Mouse (Mus musculus): Measurements from ENCODE around the gene Klf6. TPM values are rescaled to one million over a fixed set of nuclear protein-coding genes. Genes with fewer than 3 reads are reported as not detected.

The Klf6 gene
- polyA plus RNA-seq, 1 experiment from 2014 or later, result 65.3 TPM

- Histone ChIP-seq H3K27ac (ENCODE audit: low read depth) (no peak overlapping the region), H3K9me3 (ENCODE audit: control insufficient read depth, low read length) (no peaks in the 10 kb centered on the region), H3K9ac (ENCODE audit: low read length) (no peak overlapping the region), H3K27me3 (replicated peaks; ENCODE audit: control insufficient read depth, insufficient read depth, low read length) (no peaks in the 10 kb centered on the region), H3K4me3 (ENCODE audit: low read depth, low read length) (no peak overlapping the region), H3K4me1 (replicated peaks; ENCODE audit: control insufficient read depth, insufficient read depth, low read length) (peaks cover 13% of the 10 kb centered on the region; the same call in 1 of the 2 replicates), H3K36me3 (ENCODE audit: control insufficient read depth, insufficient read depth, low read length) (no peaks in the 10 kb centered on the region), H3K4me2 (ENCODE audit: low read length) (no peak overlapping the region)
- ATAC-seq (replicated peaks; ENCODE audit: low FRiP score, low TSS enrichment, low read depth), result no peak
- DNase-seq (ENCODE audit: low spot score), result no peak
- 21% methylated on average over 2 of the region's 2 CpGs for WGBS
These were observed 13.5 kb upstream of the Klf6 start for GRCm38 (mm10) chr13:5847736-5848135.

- peak; percentile 54 for ATAC-seq (replicated peaks; ENCODE audit: low FRiP score, low TSS enrichment, low read depth)
- WGBS, result under 1% methylated on average over 27 of the region's 27 CpGs
- DNase-seq (ENCODE audit: low spot score), result peak; percentile 91
These were observed 578 bp upstream of the Klf6 start for GRCm38 (mm10) chr13:5860651-5861156.

GRCm38 (mm10) chr13:5862003-5862625, 832 bp downstream of the Klf6 start:
- Histone ChIP-seq H3K4me1 (replicated peaks; ENCODE audit: control insufficient read depth, insufficient read depth, low read length) (peaks cover 19% of the 10 kb centered on the region), H3K4me2 (ENCODE audit: low read length) (peak overlapping the region; percentile 56), H3K27me3 (replicated peaks; ENCODE audit: control insufficient read depth, insufficient read depth, low read length) (no peaks in the 10 kb centered on the region), H3K9me3 (ENCODE audit: control insufficient read depth, low read length) (no peaks in the 10 kb centered on the region), H3K4me3 (ENCODE audit: low read depth, low read length) (peak overlapping the region; percentile 83), H3K36me3 (ENCODE audit: control insufficient read depth, insufficient read depth, low read length) (peaks cover 26% of the 10 kb centered on the region), H3K27ac (ENCODE audit: low read depth) (peak overlapping the region; percentile 97), H3K9ac (ENCODE audit: low read length) (peak overlapping the region; percentile 92)
- WGBS, result under 1% methylated on average over 20 of the region's 20 CpGs
- ATAC-seq (replicated peaks; ENCODE audit: low FRiP score, low TSS enrichment, low read depth), result no peak
- DNase-seq (ENCODE audit: low spot score), result no peak

More at GRCm38 (mm10) chr13:5860651-5861156, 578 bp upstream of the Klf6 start:
- Histone ChIP-seq H3K4me3 (ENCODE audit: low read depth, low read length) (peak overlapping the region; percentile 58), H3K9me3 (ENCODE audit: control insufficient read depth, low read length) (no peaks in the 10 kb centered on the region), H3K36me3 (ENCODE audit: control insufficient read depth, insufficient read depth, low read length) (peaks cover 12% of the 10 kb centered on the region), H3K4me2 (ENCODE audit: low read length) (peak overlapping the region; percentile 73), H3K27ac (ENCODE audit: low read depth) (peak overlapping the region; percentile 99), H3K4me1 (replicated peaks; ENCODE audit: control insufficient read depth, insufficient read depth, low read length) (peaks cover 18% of the 10 kb centered on the region), H3K27me3 (replicated peaks; ENCODE audit: control insufficient read depth, insufficient read depth, low read length) (no peaks in the 10 kb centered on the region), H3K9ac (ENCODE audit: low read length) (peak overlapping the region; percentile 95)

GRCm38 (mm10) chr13:5862626-5863407, 1.5 kb downstream of the Klf6 start:
- ATAC-seq (replicated peaks; ENCODE audit: low FRiP score, low TSS enrichment, low read depth), result no peak
- Histone ChIP-seq H3K9ac (ENCODE audit: low read length) (peak overlapping the region; percentile 92), H3K4me1 (replicated peaks; ENCODE audit: control insufficient read depth, insufficient read depth, low read length) (peaks cover 19% of the 10 kb centered on the region), H3K4me3 (ENCODE audit: low read depth, low read length) (peak overlapping the region; percentile 83), H3K27me3 (replicated peaks; ENCODE audit: control insufficient read depth, insufficient read depth, low read length) (no peaks in the 10 kb centered on the region), H3K4me2 (ENCODE audit: low read length) (peak overlapping the region; percentile 56), H3K36me3 (ENCODE audit: control insufficient read depth, insufficient read depth, low read length) (peaks cover 33% of the 10 kb centered on the region), H3K9me3 (ENCODE audit: control insufficient read depth, low read length) (no peaks in the 10 kb centered on the region), H3K27ac (ENCODE audit: low read depth) (peak overlapping the region; percentile 97)
- DNase-seq (ENCODE audit: low spot score), result peak; percentile 74
- WGBS, result 3% methylated on average over 16 of the region's 16 CpGs

- H3K9me3 ChIP-seq (ENCODE audit: control insufficient read depth, low read length), result no peaks in the 10 kb centered on the region
- H3K36me3 ChIP-seq (ENCODE audit: control insufficient read depth, insufficient read depth, low read length), result peaks cover 39% of the 10 kb centered on the region
- H3K4me3 ChIP-seq (ENCODE audit: low read depth, low read length), result peak overlapping the region; percentile 83
- DNase-seq (ENCODE audit: low spot score) (peak; percentile 68), ATAC-seq (replicated peaks; ENCODE audit: low FRiP score, low TSS enrichment, low read depth) (no peak)
- WGBS, result 2% methylated on average over 5 of the region's 5 CpGs
- peaks cover 19% of the 10 kb centered on the region for H3K4me1 ChIP-seq (replicated peaks; ENCODE audit: control insufficient read depth, insufficient read depth, low read length)
- H3K4me2 ChIP-seq (ENCODE audit: low read length), result peak overlapping the region; percentile 56
- peak overlapping the region; percentile 92 for H3K9ac ChIP-seq (ENCODE audit: low read length)
- no peaks in the 10 kb centered on the region for H3K27me3 ChIP-seq (replicated peaks; ENCODE audit: control insufficient read depth, insufficient read depth, low read length)
- peak overlapping the region; percentile 97 for H3K27ac ChIP-seq (ENCODE audit: low read depth)
These were observed 2.2 kb downstream of the Klf6 start for GRCm38 (mm10) chr13:5863408-5863891.

- Histone ChIP-seq H3K4me2 (ENCODE audit: low read length) (peak overlapping the region; percentile 56), H3K9ac (ENCODE audit: low read length) (peak overlapping the region; percentile 21; the same call in 1 of the 2 replicates), H3K9me3 (ENCODE audit: control insufficient read depth, low read length) (no peaks in the 10 kb centered on the region), H3K27ac (ENCODE audit: low read depth) (0 out of 2 replicates have a peak overlapping the region, but pooled peaks have one; percentile 5), H3K4me3 (ENCODE audit: low read depth, low read length) (peak overlapping the region; percentile 83), H3K27me3 (replicated peaks; ENCODE audit: control insufficient read depth, insufficient read depth, low read length) (no peaks in the 10 kb centered on the region), H3K4me1 (replicated peaks; ENCODE audit: control insufficient read depth, insufficient read depth, low read length) (peaks cover 22% of the 10 kb centered on the region), H3K36me3 (ENCODE audit: control insufficient read depth, insufficient read depth, low read length) (peaks cover 47% of the 10 kb centered on the region)
- WGBS, result 54% methylated on average over 10 of the region's 10 CpGs
- DNase-seq (ENCODE audit: low spot score) (peak; percentile 59), ATAC-seq (replicated peaks; ENCODE audit: low FRiP score, low TSS enrichment, low read depth) (no peak)
These were observed 3.2 kb downstream of the Klf6 start for GRCm38 (mm10) chr13:5864265-5865097.

- Histone ChIP-seq H3K36me3 (ENCODE audit: control insufficient read depth, insufficient read depth, low read length) (peaks cover 47% of the 10 kb centered on the region), H3K27me3 (replicated peaks; ENCODE audit: control insufficient read depth, insufficient read depth, low read length) (no peaks in the 10 kb centered on the region), H3K4me2 (ENCODE audit: low read length) (peak overlapping the region; percentile 56), H3K4me3 (ENCODE audit: low read depth, low read length) (peak overlapping the region; percentile 83; the same call in 1 of the 2 replicates), H3K9me3 (ENCODE audit: control insufficient read depth, low read length) (no peaks in the 10 kb centered on the region), H3K4me1 (replicated peaks; ENCODE audit: control insufficient read depth, insufficient read depth, low read length) (peaks cover 27% of the 10 kb centered on the region), H3K27ac (ENCODE audit: low read depth) (no peak overlapping the region), H3K9ac (ENCODE audit: low read length) (no peak overlapping the region)
- DNase-seq (ENCODE audit: low spot score) (no peak), ATAC-seq (replicated peaks; ENCODE audit: low FRiP score, low TSS enrichment, low read depth) (no peak)
- WGBS, result 90% methylated on average over 9 of the region's 9 CpGs
These were observed 3.8 kb downstream of the Klf6 start for GRCm38 (mm10) chr13:5865098-5865415.

- WGBS, result 82% methylated on average over 6 of the region's 6 CpGs
- H3K27ac ChIP-seq (ENCODE audit: low read depth), result no peak overlapping the region
These were observed 4.8 kb downstream of the Klf6 start for GRCm38 (mm10) chr13:5866091-5866490.

More at GRCm38 (mm10) chr13:5866091-5866490, 4.8 kb downstream of the Klf6 start:
- no peak overlapping the region for H3K4me3 ChIP-seq (ENCODE audit: low read depth, low read length)
- peaks cover 33% of the 10 kb centered on the region for H3K4me1 ChIP-seq (replicated peaks; ENCODE audit: control insufficient read depth, insufficient read depth, low read length)
- no peak overlapping the region for H3K9ac ChIP-seq (ENCODE audit: low read length)
- H3K36me3 ChIP-seq (ENCODE audit: control insufficient read depth, insufficient read depth, low read length), result peaks cover 47% of the 10 kb centered on the region
- DNase-seq (ENCODE audit: low spot score) (no peak), ATAC-seq (replicated peaks; ENCODE audit: low FRiP score, low TSS enrichment, low read depth) (no peak)
- H3K4me2 ChIP-seq (ENCODE audit: low read length), result no peak overlapping the region
- no peaks in the 10 kb centered on the region for H3K27me3 ChIP-seq (replicated peaks; ENCODE audit: control insufficient read depth, insufficient read depth, low read length)
- H3K9me3 ChIP-seq (ENCODE audit: control insufficient read depth, low read length), result no peaks in the 10 kb centered on the region

Data from intestine, embryonic 14.5 days (tissue).